Mouse (Mus musculus) neural tube, embryonic 11.5 days (tissue): ENCODE measurements around the gene Gm10972. TPM values are rescaled to one million over a fixed set of nuclear protein-coding genes. Genes with fewer than 3 reads are reported as not detected.

Experiments used
- ATAC-seq: fragments of 200-750 bp; cut with Nextera tagmentation; 2 replicates; pipeline ENCODE4 v1.8.0; 2017; ENCODE audit warnings: moderate number of reproducible peaks, mild to moderate bottlenecking, moderate TSS enrichment, moderate library complexity; ENCODE audit not compliant: insufficient read depth, low FRiP score, low TSS enrichment
- DNase-seq: peaks from one replicate; pipeline ENCODE4 v3.0.0-alpha.2; 2015; ENCODE audit warnings: low spot score
- H3K27ac ChIP-seq: fragments of 300-500 bp; sonication (generic); 2 replicates; pipeline ENCODE4 v1.5.1; 2014; ENCODE audit warnings: low read depth, mild to moderate bottlenecking, low read length
- H3K27me3 ChIP-seq: fragments of 300-500 bp; sonication (generic); 2 replicates; pipeline ENCODE4 v1.6.1; 2014; ENCODE audit warnings: mild to moderate bottlenecking, low read length, mixed read lengths; ENCODE audit not compliant: control insufficient read depth, insufficient read depth
- H3K36me3 ChIP-seq: fragments of 300-500 bp; sonication (generic); 2 replicates; pipeline ENCODE4 v1.6.1; 2014; ENCODE audit warnings: mild to moderate bottlenecking, low read length, moderate library complexity, mixed read lengths; ENCODE audit not compliant: control insufficient read depth, insufficient read depth
- H3K4me1 ChIP-seq: fragments of 300-500 bp; sonication (generic); 2 replicates; pipeline ENCODE4 v1.6.1; 2014; ENCODE audit warnings: low read length, mixed read lengths; ENCODE audit not compliant: control insufficient read depth, insufficient read depth
- H3K4me2 ChIP-seq: fragments of 300-500 bp; sonication (generic); 2 replicates; pipeline ENCODE4 v1.6.1; 2014; ENCODE audit warnings: low read depth, mild to moderate bottlenecking, moderate library complexity
- H3K4me3 ChIP-seq: fragments of 300-500 bp; sonication (generic); 2 replicates; pipeline ENCODE4 v1.5.1; 2014; ENCODE audit warnings: low read depth, low read length
- H3K9ac ChIP-seq: fragments of 300-500 bp; sonication (generic); 2 replicates; pipeline ENCODE4 v1.6.1; 2014; ENCODE audit warnings: mild to moderate bottlenecking, low read length
- H3K9me3 ChIP-seq: fragments of 300-500 bp; sonication (generic); 2 replicates; pipeline ENCODE4 v1.6.1; 2016; ENCODE audit warnings: low read length; ENCODE audit not compliant: control insufficient read depth
- WGBS: fragments of 180-500 bp; shearing (Covaris S2); extraction: QIAGEN DNeasy Blood & Tissue Kit; methylation state at CpG from one replicate; pipeline ENCODE4 v1.1.7; 2014; 5-methylcytosine and 5-hydroxymethylcytosine counted together
- polyA plus RNA-seq: library from polyadenylated mRNA; unstranded; fragments of >200 nt; fragmentation: Nextera tagmentation; extraction: Ambion mirVana; gene quantifications from 2 replicates; pipeline ENCODE4 v1.2.1, GENCODE M21; 2014

Gene Gm10972
- polyA plus RNA-seq, 1 experiment from 2014 or later, result not detected

DNA sequence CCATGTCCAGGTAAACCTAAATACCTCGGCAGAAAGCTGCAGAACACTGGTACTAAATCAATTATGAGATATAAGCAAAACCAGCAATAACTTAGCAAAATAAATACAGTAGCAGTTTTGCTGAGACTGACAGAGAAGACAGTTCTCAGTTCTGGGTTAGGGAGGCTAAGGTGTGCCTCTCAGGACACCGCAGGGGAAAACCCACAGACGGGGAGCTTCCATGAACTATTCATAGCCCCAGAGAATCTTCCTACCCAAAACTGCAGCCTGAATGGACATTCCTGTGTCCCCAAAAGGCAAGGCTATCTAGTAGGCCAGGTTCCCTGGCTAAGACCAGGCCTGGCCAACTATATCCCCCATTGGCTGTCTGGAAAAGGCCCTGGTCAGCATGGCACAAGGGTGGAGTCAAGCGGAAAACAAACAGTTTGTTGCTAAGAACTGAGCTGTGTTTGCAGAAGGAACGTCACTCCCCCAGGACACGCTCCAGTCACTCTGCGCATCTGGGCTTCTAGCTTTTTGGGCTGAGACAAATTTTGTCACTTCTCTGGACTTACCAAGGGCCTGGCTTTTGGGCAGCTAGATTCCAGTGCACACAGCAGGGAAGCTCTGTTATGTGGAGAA, 29.5 kb upstream of the Gm10972 start:
- no peak overlapping the region for H3K4me3 ChIP-seq
- H3K36me3 ChIP-seq, result no peaks in the 10 kb centered on the region
- H3K27ac ChIP-seq, result no peak overlapping the region
- H3K9me3 ChIP-seq, result no peaks in the 10 kb centered on the region
- H3K9ac ChIP-seq, result no peak overlapping the region
- 60% methylated on average over 7 of the region's 7 CpGs for WGBS
- H3K27me3 ChIP-seq, result no peaks in the 10 kb centered on the region
- no peak overlapping the region for H3K4me2 ChIP-seq
- no peaks in the 10 kb centered on the region for H3K4me1 ChIP-seq
- DNase-seq (no peak), ATAC-seq (no peak)

DNA sequence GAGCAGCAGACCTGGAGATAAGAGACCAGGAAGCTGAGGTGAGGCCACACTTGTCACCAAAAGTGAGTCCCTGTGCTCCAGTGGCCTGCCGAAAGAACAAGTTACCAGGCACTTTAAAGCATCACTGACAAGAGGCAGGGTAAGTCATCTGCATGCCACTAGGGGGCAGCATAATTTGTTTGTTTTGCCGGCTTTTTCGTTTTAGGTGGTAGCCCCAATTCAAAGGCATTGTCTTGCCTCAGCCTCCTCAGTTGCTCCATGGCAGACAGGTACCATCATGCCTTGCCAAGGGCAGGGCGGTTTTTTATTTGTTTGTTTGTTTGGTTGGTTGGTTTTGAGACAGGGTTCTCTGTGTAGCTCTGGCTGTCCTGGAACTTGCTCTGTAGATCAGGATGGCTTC, 26.2 kb upstream of the Gm10972 start:
- H3K9ac ChIP-seq, result no peak overlapping the region
- no peak overlapping the region for H3K4me3 ChIP-seq
- 68% methylated on average over 4 of the region's 4 CpGs for WGBS
- H3K36me3 ChIP-seq, result no peaks in the 10 kb centered on the region
- DNase-seq, result no peak
- no peaks in the 10 kb centered on the region for H3K9me3 ChIP-seq
- no peaks in the 10 kb centered on the region for H3K4me1 ChIP-seq
- no peaks in the 10 kb centered on the region for H3K27me3 ChIP-seq
- H3K4me2 ChIP-seq, result no peak overlapping the region
- H3K27ac ChIP-seq, result no peak overlapping the region
- ATAC-seq, result no peak

DNA sequence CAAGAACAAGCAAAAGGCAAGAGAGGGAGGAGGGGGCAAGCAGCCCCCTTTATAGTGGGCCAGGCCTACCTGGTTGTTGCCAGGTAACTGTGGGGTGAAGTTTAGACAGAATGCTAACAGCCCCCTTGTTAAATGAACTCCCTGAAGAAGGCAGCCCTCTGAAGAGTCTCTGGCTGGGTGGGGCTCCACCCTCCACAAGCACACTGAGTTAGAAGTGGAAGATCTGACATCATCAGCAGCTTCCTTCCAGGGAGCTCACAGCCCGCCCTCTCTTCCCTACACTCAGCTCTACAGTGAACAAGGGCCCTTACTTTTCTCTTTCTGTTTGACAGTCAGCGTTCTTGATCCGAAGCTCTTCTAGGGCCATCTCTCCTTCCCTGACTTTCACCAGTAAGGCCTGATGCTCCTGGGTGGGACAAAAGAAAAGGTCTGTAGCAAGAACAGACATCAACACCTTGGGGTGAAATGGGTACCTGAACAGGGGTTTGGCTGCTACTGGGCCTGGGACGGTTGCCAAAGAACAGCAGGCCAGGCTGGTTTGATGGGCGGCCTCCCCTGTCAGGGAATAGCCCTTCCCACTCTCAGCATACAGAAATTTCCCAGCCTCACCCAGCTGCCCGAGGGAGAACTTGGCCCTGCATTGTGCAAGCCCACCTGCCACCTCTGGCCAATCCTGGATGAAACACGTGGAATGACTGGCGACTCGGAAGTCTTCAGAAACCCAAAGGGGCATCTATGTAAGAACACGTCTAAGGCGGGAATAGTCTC, 21.0 kb upstream of the Gm10972 start:
- H3K27me3 ChIP-seq, result no peaks in the 10 kb centered on the region
- no peaks in the 10 kb centered on the region for H3K9me3 ChIP-seq
- no peak overlapping the region for H3K9ac ChIP-seq
- no peak for ATAC-seq
- H3K27ac ChIP-seq, result no peak overlapping the region
- WGBS, result 88% methylated on average over 11 of the region's 11 CpGs
- H3K36me3 ChIP-seq, result no peaks in the 10 kb centered on the region
- H3K4me2 ChIP-seq, result no peak overlapping the region
- no peaks in the 10 kb centered on the region for H3K4me1 ChIP-seq
- no peak overlapping the region for H3K4me3 ChIP-seq
- DNase-seq, result no peak

DNA sequence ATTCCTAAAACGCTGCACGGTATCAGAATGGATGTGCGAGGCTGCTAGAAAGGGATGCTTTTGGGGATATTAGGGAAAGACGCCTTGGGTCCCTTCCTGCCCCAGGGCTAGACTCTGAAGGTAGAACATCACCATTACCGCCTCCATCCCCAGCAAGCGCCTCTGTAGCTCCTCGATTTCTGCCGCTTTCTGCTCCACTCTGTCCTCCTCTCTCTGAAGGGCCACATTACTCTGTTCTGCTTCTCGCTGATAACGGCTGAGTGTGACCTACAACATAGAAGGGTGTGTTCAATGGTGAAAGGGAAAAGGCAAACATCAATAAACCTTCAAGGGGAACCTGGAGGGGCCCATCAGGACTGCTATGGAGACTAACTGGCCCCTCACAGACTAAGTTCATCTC, 20.4 kb upstream of the Gm10972 start:
- DNase-seq (no peak), ATAC-seq (no peak)
- no peak overlapping the region for H3K27ac ChIP-seq
- no peaks in the 10 kb centered on the region for H3K27me3 ChIP-seq
- no peaks in the 10 kb centered on the region for H3K4me1 ChIP-seq
- no peak overlapping the region for H3K9ac ChIP-seq
- no peak overlapping the region for H3K4me3 ChIP-seq
- WGBS, result 88% methylated on average over 10 of the region's 10 CpGs
- H3K36me3 ChIP-seq, result no peaks in the 10 kb centered on the region
- no peak overlapping the region for H3K4me2 ChIP-seq
- no peaks in the 10 kb centered on the region for H3K9me3 ChIP-seq

DNA sequence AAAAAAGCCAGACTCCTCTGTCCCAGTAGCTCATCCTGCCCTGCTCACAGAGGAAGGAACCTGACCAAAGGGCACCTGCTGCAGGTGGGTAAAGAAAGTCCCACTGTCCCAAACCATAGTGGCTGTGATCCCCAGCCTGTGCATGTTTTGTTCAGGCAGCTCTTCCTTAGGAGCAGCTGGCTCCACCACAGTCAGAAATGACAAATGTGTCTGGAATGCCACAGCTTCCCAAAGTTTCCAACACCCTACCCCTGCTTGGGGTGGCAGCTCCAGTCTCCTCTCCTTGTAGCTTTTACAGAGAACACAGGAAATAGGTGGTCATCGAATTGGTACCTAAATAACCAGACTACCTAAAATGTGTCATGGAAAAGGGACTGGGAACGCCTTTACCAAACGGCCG, 18.6 kb upstream of the Gm10972 start:
- no peak overlapping the region for H3K27ac ChIP-seq
- H3K4me2 ChIP-seq, result no peak overlapping the region
- 94% methylated on average over 4 of the region's 4 CpGs for WGBS
- H3K4me1 ChIP-seq, result no peaks in the 10 kb centered on the region
- DNase-seq (no peak), ATAC-seq (no peak)
- H3K4me3 ChIP-seq, result no peak overlapping the region
- H3K27me3 ChIP-seq, result no peaks in the 10 kb centered on the region
- H3K9me3 ChIP-seq, result no peaks in the 10 kb centered on the region
- H3K9ac ChIP-seq, result no peak overlapping the region
- no peaks in the 10 kb centered on the region for H3K36me3 ChIP-seq

DNA sequence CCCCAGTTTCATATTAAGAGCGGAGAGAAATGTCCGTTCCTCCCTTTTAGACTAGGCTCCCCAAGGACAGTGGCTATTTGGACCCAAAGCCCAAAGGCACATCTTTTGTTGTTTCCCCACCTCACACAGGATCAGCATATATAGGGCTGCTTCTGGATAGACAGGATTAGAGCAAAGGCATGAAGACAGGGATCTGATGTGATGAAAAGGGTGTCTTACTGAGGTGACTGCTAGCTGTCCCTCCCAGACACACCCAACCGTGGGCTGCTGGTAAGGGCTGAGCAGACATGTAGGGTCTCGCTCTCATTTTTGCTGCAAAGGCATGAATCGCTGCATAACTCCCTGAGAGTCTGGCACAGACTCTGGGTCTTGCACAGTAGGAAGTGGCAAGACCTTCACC, 14.2 kb upstream of the Gm10972 start:
- no peak overlapping the region for H3K27ac ChIP-seq
- no peaks in the 10 kb centered on the region for H3K9me3 ChIP-seq
- H3K27me3 ChIP-seq, result no peaks in the 10 kb centered on the region
- no peak overlapping the region for H3K9ac ChIP-seq
- H3K4me2 ChIP-seq, result no peak overlapping the region
- ATAC-seq (no peak), DNase-seq (no peak)
- H3K36me3 ChIP-seq, result no peaks in the 10 kb centered on the region
- no peak overlapping the region for H3K4me3 ChIP-seq
- no peaks in the 10 kb centered on the region for H3K4me1 ChIP-seq
- 93% methylated on average over 5 of the region's 5 CpGs for WGBS

DNA sequence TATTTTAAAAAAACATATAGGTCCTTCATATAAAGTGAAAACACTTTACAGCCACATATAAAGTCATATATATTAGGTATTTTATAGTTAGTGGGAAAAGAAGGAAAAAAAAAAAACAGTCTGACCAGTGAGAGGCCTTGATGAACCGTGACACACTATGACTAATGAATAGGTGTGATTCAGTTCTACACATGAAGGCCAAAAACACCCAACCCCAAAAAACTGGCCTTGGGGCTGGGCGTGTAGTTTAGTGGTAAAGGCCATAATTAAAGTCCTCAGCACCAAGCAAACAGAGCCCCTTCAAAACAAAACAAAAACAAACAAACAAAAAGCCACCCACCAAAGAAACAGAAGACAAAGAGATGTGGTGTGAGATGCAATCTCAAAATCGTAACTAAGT, 13.0 kb upstream of the Gm10972 start:
- Histone ChIP-seq H3K4me1 (no peaks in the 10 kb centered on the region), H3K27me3 (no peaks in the 10 kb centered on the region), H3K36me3 (no peaks in the 10 kb centered on the region), H3K4me3 (no peak overlapping the region), H3K4me2 (no peak overlapping the region), H3K27ac (no peak overlapping the region), H3K9me3 (no peaks in the 10 kb centered on the region), H3K9ac (no peak overlapping the region)
- WGBS, result 77% methylated on average over 3 of the region's 3 CpGs
- no peak for ATAC-seq
- DNase-seq, result no peak

DNA sequence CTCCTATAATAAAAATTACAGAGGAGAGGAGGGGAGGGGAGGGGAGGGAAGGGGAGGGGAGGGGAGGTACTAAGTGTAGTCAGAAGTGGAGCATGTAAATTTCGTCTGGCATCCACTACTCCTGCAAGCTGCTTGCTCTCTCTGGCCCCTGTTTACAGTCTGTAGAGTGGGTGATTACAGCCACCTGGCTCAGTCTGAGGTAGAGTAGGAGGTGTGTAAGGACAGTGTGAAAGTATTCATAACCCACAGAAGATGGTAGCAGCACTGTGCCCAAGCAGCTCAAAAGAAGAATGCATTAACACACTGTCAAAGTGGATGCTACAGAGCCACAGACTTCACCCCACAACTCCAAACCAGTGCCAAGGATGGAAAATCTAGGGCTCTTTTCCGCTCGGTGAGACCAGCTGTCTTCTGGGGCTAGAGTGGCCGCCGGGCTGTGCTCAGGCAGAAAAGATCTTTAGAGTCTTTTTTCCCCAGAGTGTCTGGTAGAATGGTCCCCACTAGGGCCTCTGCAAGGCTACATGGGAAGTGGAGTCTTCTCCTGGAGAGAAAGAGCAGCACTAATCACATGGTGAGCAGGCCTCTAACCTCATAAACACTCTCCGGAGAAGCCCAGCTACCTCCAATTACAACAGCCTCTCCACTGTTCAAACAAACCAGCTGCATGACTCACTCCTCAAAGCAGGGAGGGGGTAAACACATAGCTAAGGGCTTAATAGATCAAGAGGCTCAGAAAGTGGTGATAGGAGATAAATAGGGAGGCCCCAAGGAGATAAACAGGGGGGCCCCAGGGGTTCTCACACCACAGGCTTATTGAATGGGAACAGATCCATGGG, 6.1 kb downstream of the Gm10972 start:
- Histone ChIP-seq H3K4me3 (no peak overlapping the region), H3K27me3 (no peaks in the 10 kb centered on the region), H3K9me3 (no peaks in the 10 kb centered on the region), H3K4me1 (0 out of 2 replicates have a peak, but pooled peaks cover 2% of the 10 kb centered on the region), H3K27ac (no peak overlapping the region), H3K4me2 (no peak overlapping the region), H3K36me3 (no peaks in the 10 kb centered on the region), H3K9ac (no peak overlapping the region)
- no peak for ATAC-seq
- DNase-seq, result no peak
- 45% methylated on average over 6 of the region's 6 CpGs for WGBS
